Mouse (Mus musculus): ENCODE results near the gene Msrb3. TPM values are rescaled to one million over a fixed set of nuclear protein-coding genes. Genes with fewer than 3 reads are reported as not detected.

Msrb3 gene
- polyA plus RNA-seq, 1 experiment from 2014 or later: 1.2 TPM

DNA sequence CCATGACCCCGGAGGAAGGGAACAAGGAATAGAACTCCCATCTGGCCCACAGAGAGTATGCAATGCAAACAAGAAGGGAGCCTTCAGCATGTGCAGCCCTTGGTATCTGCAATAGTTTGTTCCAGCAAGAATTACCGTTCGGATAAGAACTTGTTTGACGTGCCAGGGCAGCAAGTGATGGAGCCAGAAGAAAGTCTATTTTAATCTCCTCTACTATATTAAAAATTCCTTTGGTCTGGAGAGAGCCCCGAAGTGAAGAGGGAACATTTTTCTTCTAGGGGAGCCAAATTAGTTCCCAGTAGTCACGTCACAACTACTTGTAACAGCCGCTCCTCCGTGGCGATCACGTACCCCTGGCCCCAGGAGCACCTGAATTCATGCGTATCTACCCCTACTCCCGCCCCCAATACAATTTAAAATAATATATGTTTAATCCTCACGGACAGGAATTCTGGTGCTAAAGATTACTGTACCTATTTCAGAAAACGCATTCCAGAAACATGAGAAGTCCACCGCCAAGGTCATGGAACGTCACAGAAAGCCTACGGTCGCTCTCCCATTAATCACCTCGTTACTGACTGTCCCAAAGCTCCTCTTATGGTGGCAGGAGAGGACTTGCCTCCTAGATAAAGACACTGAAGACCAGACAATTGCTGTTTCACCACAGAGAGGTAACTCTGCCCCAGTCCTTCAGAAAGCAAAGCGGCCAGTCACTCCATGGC lies 22.2 kb downstream of the Msrb3 start:
- Histone ChIP-seq H3K4me1 (ENCODE audit: control insufficient read depth, insufficient read depth, low read length) (no peaks in the 10 kb centered on the region), H3K27me3 (ENCODE audit: control insufficient read depth, insufficient read depth, low read length) (no peaks in the 10 kb centered on the region), H3K4me2 (ENCODE audit: low read length) (no peak overlapping the region), H3K9me3 (ENCODE audit: control insufficient read depth, low read length) (no peaks in the 10 kb centered on the region), H3K36me3 (ENCODE audit: control insufficient read depth, insufficient read depth, low read length) (no peaks in the 10 kb centered on the region), H3K27ac (replicated peaks; ENCODE audit: low read depth, low read length) (no peak overlapping the region), H3K9ac (replicated peaks; ENCODE audit: low read length) (no peak overlapping the region), H3K4me3 (replicated peaks; ENCODE audit: low read depth, low read length) (no peak overlapping the region)
- no peak for DNase-seq
- WGBS: 77% methylated on average over 20 of the region's 20 CpGs
- no peak for ATAC-seq (ENCODE audit: low FRiP score, low TSS enrichment)

- no peak overlapping the region for H3K4me3 ChIP-seq (replicated peaks; ENCODE audit: low read depth, low read length)
- no peak overlapping the region for H3K9ac ChIP-seq (replicated peaks; ENCODE audit: low read length)
- H3K4me1 ChIP-seq (ENCODE audit: control insufficient read depth, insufficient read depth, low read length): no peaks in the 10 kb centered on the region
- peak; percentile 93 for DNase-seq
- 21% methylated on average over 26 of the region's 26 CpGs for WGBS
- no peaks in the 10 kb centered on the region for H3K27me3 ChIP-seq (ENCODE audit: control insufficient read depth, insufficient read depth, low read length)
- no peaks in the 10 kb centered on the region for H3K36me3 ChIP-seq (ENCODE audit: control insufficient read depth, insufficient read depth, low read length)
- H3K27ac ChIP-seq (replicated peaks; ENCODE audit: low read depth, low read length): no peak overlapping the region
- H3K9me3 ChIP-seq (ENCODE audit: control insufficient read depth, low read length): no peaks in the 10 kb centered on the region
- peak overlapping the region; percentile 26 for H3K4me2 ChIP-seq (ENCODE audit: low read length)
- peak; percentile 60; the same call in 1 of the 2 replicates for ATAC-seq (ENCODE audit: low FRiP score, low TSS enrichment)
Observed at GRCm38 (mm10) chr10:120875672-120876463, 23.0 kb downstream of the Msrb3 start.

GRCm38 (mm10) chr10:120874261-120874660 lies 24.6 kb downstream of the Msrb3 start:
- no peaks in the 10 kb centered on the region for H3K9me3 ChIP-seq (ENCODE audit: control insufficient read depth, low read length)
- WGBS: 87% methylated on average over 12 of the region's 12 CpGs
- no peaks in the 10 kb centered on the region for H3K4me1 ChIP-seq (ENCODE audit: control insufficient read depth, insufficient read depth, low read length)
- H3K4me3 ChIP-seq (replicated peaks; ENCODE audit: low read depth, low read length): no peak overlapping the region
- H3K27ac ChIP-seq (replicated peaks; ENCODE audit: low read depth, low read length): no peak overlapping the region
- DNase-seq (no peak), ATAC-seq (ENCODE audit: low FRiP score, low TSS enrichment) (no peak)
- H3K36me3 ChIP-seq (ENCODE audit: control insufficient read depth, insufficient read depth, low read length): no peaks in the 10 kb centered on the region
- H3K9ac ChIP-seq (replicated peaks; ENCODE audit: low read length): no peak overlapping the region
- H3K27me3 ChIP-seq (ENCODE audit: control insufficient read depth, insufficient read depth, low read length): no peaks in the 10 kb centered on the region
- H3K4me2 ChIP-seq (ENCODE audit: low read length): no peak overlapping the region

- no peaks in the 10 kb centered on the region for H3K27me3 ChIP-seq (ENCODE audit: control insufficient read depth, insufficient read depth, low read length)
- no peak overlapping the region for H3K4me2 ChIP-seq (ENCODE audit: low read length)
- H3K4me1 ChIP-seq (ENCODE audit: control insufficient read depth, insufficient read depth, low read length): no peaks in the 10 kb centered on the region
- no peak overlapping the region for H3K4me3 ChIP-seq (replicated peaks; ENCODE audit: low read depth, low read length)
- DNase-seq (no peak), ATAC-seq (ENCODE audit: low FRiP score, low TSS enrichment) (no peak)
- WGBS: 86% methylated on average over 8 of the region's 8 CpGs
- H3K9me3 ChIP-seq (ENCODE audit: control insufficient read depth, low read length): no peaks in the 10 kb centered on the region
- H3K36me3 ChIP-seq (ENCODE audit: control insufficient read depth, insufficient read depth, low read length): no peaks in the 10 kb centered on the region
- H3K9ac ChIP-seq (replicated peaks; ENCODE audit: low read length): no peak overlapping the region
- no peak overlapping the region for H3K27ac ChIP-seq (replicated peaks; ENCODE audit: low read depth, low read length)
Observed at GRCm38 (mm10) chr10:120873646-120874201, 25.2 kb downstream of the Msrb3 start.

DNA sequence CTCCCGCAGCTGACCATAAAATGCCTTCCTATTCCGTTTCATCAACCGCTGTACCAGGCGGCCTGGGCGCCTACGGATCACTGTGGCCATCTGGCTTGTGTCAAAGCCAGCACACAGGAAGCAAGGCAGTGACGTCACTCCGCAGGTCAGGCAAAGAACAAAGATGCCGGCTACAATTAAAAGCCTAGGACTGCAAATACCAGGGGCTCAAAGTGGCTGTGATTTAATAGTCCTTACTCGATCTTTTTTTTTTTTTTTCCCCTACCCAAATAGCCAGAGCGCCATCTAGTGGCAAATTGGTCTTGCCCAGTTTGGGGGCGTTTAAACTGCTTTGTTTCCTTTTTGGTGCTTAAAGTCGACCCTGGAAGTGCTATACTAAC lies 26.4 kb downstream of the Msrb3 start:
- Histone ChIP-seq H3K27me3 (ENCODE audit: control insufficient read depth, insufficient read depth, low read length) (no peaks in the 10 kb centered on the region), H3K4me3 (replicated peaks; ENCODE audit: low read depth, low read length) (0 out of 2 replicates have a peak overlapping the region, but pooled peaks have one; percentile 7), H3K4me2 (ENCODE audit: low read length) (peak overlapping the region; percentile 49), H3K36me3 (ENCODE audit: control insufficient read depth, insufficient read depth, low read length) (no peaks in the 10 kb centered on the region), H3K27ac (replicated peaks; ENCODE audit: low read depth, low read length) (no peak overlapping the region), H3K4me1 (ENCODE audit: control insufficient read depth, insufficient read depth, low read length) (no peaks in the 10 kb centered on the region), H3K9me3 (ENCODE audit: control insufficient read depth, low read length) (no peaks in the 10 kb centered on the region), H3K9ac (replicated peaks; ENCODE audit: low read length) (no peak overlapping the region)
- DNase-seq: peak; percentile 78
- peak; percentile 72; the same call in 1 of the 2 replicates for ATAC-seq (ENCODE audit: low FRiP score, low TSS enrichment)
- WGBS: 32% methylated on average over 13 of the region's 13 CpGs

DNA sequence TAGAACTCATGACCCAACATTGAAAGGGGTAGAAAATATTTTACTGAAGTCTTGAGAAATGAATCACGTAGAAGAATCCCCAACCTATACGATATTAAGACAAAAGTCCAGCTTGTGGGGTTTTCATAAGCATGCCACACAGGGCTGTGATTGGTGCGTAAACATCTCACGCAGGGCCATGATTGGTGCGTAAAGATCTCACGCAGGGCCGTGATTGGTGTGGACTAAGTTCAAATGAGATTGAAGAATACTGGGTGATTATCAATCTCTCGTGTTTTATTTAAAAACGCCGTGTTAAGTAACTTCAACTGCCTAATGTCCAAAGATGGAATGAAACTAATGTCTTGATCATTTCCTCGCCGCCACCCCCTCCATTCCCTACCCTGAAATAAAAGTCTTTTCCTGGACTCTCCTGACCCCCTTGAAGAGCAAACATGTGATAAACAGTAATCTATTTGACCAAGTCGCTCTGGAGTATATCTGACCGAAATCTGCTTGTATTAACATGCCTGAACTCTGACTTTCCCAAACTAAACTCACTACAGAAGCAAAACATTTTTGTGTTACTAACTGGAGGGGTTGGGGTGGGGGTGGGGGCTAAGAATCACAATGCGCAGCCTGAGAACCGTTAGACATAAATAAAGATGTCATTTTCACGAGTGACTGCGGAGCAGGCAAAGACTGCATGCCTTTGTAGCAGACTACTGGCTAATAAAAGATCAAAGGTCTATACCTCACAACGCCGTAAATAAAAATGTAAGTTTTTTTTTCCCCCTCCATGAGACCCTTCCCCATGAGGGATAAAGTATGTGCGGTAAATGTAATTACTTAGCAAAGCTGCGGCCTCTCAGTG lies 27.0 kb downstream of the Msrb3 start:
- Histone ChIP-seq H3K27me3 (ENCODE audit: control insufficient read depth, insufficient read depth, low read length) (no peaks in the 10 kb centered on the region), H3K9ac (replicated peaks; ENCODE audit: low read length) (no peak overlapping the region), H3K9me3 (ENCODE audit: control insufficient read depth, low read length) (no peaks in the 10 kb centered on the region), H3K4me3 (replicated peaks; ENCODE audit: low read depth, low read length) (0 out of 2 replicates have a peak overlapping the region, but pooled peaks have one; percentile 7), H3K4me1 (ENCODE audit: control insufficient read depth, insufficient read depth, low read length) (no peaks in the 10 kb centered on the region), H3K36me3 (ENCODE audit: control insufficient read depth, insufficient read depth, low read length) (no peaks in the 10 kb centered on the region), H3K4me2 (ENCODE audit: low read length) (peak overlapping the region; percentile 49), H3K27ac (replicated peaks; ENCODE audit: low read depth, low read length) (no peak overlapping the region)
- ATAC-seq (ENCODE audit: low FRiP score, low TSS enrichment): no peak
- no peak for DNase-seq
- WGBS: 68% methylated on average over 22 of the region's 22 CpGs

GRCm38 (mm10) chr10:120871096-120871495 lies 27.8 kb downstream of the Msrb3 start:
- no peak overlapping the region for H3K4me3 ChIP-seq (replicated peaks; ENCODE audit: low read depth, low read length)
- no peak overlapping the region for H3K9ac ChIP-seq (replicated peaks; ENCODE audit: low read length)
- DNase-seq (no peak), ATAC-seq (ENCODE audit: low FRiP score, low TSS enrichment) (no peak)
- 91% methylated on average over 14 of the region's 14 CpGs for whole genome bisulfite sequencing
- no peaks in the 10 kb centered on the region for H3K9me3 ChIP-seq (ENCODE audit: control insufficient read depth, low read length)
- H3K4me1 ChIP-seq (ENCODE audit: control insufficient read depth, insufficient read depth, low read length): no peaks in the 10 kb centered on the region
- H3K27ac ChIP-seq (replicated peaks; ENCODE audit: low read depth, low read length): no peak overlapping the region
- H3K36me3 ChIP-seq (ENCODE audit: control insufficient read depth, insufficient read depth, low read length): no peaks in the 10 kb centered on the region
- H3K27me3 ChIP-seq (ENCODE audit: control insufficient read depth, insufficient read depth, low read length): no peaks in the 10 kb centered on the region
- H3K4me2 ChIP-seq (ENCODE audit: low read length): no peak overlapping the region

DNA sequence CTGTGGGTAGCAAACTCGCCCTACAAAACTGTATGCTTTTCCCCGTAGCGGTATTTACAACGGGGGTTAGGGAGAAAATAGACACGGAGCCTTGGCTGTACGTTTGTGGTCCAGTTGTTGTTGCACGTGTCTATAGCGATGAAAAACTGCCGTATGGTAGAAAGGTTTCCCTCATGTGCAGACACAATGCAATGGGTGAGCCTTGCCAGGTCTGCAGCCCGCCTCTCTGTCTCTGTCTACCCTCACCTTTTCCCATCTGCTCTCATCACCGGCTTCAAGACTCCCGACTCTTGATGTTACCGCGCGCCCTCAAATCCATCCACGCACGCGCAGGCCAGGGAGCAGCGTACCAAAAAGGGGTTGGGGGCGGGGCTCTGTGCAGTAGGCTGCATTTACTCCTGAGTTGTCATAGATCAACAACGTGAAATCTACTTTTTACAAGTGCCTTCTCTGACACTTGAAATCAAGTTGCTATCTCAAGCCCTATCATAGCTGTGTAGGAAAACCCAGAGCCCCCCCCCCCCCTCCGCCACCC lies 29.6 kb downstream of the Msrb3 start:
- 88% methylated on average over 22 of the region's 22 CpGs for WGBS
- DNase-seq: no peak
- H3K4me2 ChIP-seq (ENCODE audit: low read length): no peak overlapping the region

More for the DNA sequence above, 29.6 kb downstream of the Msrb3 start:
- Histone ChIP-seq H3K9me3 (ENCODE audit: control insufficient read depth, low read length) (no peaks in the 10 kb centered on the region), H3K36me3 (ENCODE audit: control insufficient read depth, insufficient read depth, low read length) (no peaks in the 10 kb centered on the region), H3K27me3 (ENCODE audit: control insufficient read depth, insufficient read depth, low read length) (no peaks in the 10 kb centered on the region), H3K4me3 (replicated peaks; ENCODE audit: low read depth, low read length) (no peak overlapping the region), H3K9ac (replicated peaks; ENCODE audit: low read length) (no peak overlapping the region), H3K27ac (replicated peaks; ENCODE audit: low read depth, low read length) (no peak overlapping the region), H3K4me1 (ENCODE audit: control insufficient read depth, insufficient read depth, low read length) (no peaks in the 10 kb centered on the region)
- ATAC-seq (ENCODE audit: low FRiP score, low TSS enrichment): no peak
